Mouse (Mus musculus): Measurements from ENCODE around the gene Pip4k2a. TPM values are rescaled to one million over a fixed set of nuclear protein-coding genes. Genes with fewer than 3 reads are reported as not detected.
"Not testable (repeated sequence)": the region's sequence is repeated elsewhere in the genome, so short reads cannot be mapped to it uniquely, and the experiment has no call there.

Gene Pip4k2a
- polyA plus RNA-seq (2016; fragmentation: Nextera tagmentation; extraction: Ambion mirVana): 7.7 and 9.0 TPM in 2 replicates

DNA sequence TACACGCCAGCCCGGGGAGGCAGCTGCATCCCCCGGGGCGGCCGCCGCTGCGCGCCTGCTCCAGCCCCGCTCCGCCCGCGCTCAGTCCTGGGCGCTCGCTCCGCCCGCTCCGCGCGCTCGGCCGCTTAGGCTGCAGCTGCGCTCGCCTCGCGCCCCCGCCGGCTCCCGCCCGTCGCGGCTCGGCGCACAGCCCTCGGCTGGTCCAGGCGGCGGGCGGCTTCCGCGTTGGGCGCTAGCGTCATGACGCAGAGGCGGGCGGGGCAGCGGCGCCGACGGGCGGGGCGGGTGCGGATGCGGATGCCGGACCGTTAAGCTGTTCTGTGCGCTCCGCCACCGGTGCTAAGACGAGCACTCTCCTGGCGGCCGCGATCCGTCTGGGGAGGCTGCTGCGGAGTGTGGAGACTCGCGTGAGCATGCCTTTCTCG, at the start of gene Pip4k2a, which contains the start of gene 4930426L09Rik:
TSS of gene Pip4k2a (minus strand) at position 73 of the 425 bp plus-strand sequence.
TSS of gene 4930426L09Rik (plus strand) at position 290 of the 425 bp plus-strand sequence.
- Histone ChIP-seq H3K27me3 (ENCODE audit: insufficient read depth, poor library complexity, severe bottlenecking) (no peaks in the 10 kb centered on the region), H3K4me3 (peak within 1 kb of the TSS; percentile 84), H3K4me1 (replicated peaks) (peaks cover 30% of the 10 kb centered on the region), H3K27ac (peak within 1 kb of the TSS; percentile 92), H3K9me3 (no peaks in the 10 kb centered on the region), H3K36me3 (no peaks in the 10 kb centered on the region)
- peak; percentile 89 for DNase-seq (ENCODE audit: low spot score)
- WGBS: under 1% methylated on average over 66 of the region's 66 CpGs

DNA sequence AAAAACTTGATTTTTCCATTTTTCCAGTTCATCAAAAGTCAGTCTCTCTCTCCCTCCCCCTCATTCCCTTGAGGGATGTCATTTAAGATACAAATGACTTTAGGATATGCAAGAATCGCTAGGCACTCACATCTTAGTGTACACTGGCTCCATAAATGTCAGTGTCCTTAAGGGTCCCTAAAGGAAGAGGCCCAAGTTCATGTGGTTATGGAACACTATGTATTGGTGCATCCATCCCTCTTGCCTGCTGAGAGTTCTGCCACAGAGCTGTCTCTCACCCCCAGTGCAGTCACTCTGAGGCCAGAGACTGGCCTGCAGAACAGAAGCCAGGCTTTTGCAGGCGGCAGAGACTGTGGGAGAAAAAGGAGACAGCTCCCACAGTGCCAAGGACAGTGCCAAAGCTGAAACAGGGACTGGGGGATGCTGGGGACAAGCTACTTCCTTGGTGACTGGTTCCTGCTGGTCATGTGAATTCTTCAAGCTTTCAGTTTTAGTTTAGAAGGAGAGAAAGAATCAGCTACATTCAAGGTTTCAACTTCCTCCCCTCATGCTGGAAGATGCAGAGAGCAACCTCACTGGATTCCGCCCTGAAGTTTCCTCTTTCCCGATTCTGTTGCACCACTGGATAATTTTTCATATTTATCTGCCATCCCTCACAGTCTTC, 40.1 kb upstream of the Pip4k2a start:
- DNase-seq (ENCODE audit: low spot score): no peak
- H3K36me3 ChIP-seq: no peaks in the 10 kb centered on the region
- H3K4me1 ChIP-seq (replicated peaks): no peaks in the 10 kb centered on the region
- no peaks in the 10 kb centered on the region for H3K9me3 ChIP-seq
- 80% methylated on average over 4 of the region's 4 CpGs for WGBS
- H3K27ac ChIP-seq: no peak overlapping the region
- no peak overlapping the region for H3K4me3 ChIP-seq
- H3K27me3 ChIP-seq (ENCODE audit: insufficient read depth, poor library complexity, severe bottlenecking): no peaks in the 10 kb centered on the region

DNA sequence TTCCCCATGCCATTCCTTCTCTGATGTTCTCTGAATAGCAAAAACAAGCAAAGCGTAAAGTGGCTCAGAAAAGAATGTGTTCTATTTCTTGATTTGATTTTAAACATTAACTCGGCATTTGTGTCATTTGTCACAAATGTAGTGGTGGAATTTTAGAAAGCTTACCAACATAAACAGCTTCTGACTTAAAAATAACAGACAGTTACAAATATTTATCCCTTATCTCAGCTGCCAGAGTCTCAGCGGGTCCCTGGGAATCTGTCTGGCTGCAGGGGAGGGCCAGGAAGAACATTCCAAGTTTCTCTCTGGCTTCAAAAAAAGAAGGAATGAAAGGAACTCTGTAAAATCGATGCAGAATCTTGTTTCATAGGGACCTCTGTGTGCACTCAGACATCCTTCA, 39.5 kb upstream of the Pip4k2a start:
- H3K4me3 ChIP-seq: no peak overlapping the region
- H3K9me3 ChIP-seq: no peaks in the 10 kb centered on the region
- no peak overlapping the region for H3K27ac ChIP-seq
- no peaks in the 10 kb centered on the region for H3K4me1 ChIP-seq (replicated peaks)
- no peaks in the 10 kb centered on the region for H3K36me3 ChIP-seq
- WGBS: 71% methylated on average over 4 of the region's 4 CpGs
- no peak for DNase-seq (ENCODE audit: low spot score)
- H3K27me3 ChIP-seq (ENCODE audit: insufficient read depth, poor library complexity, severe bottlenecking): no peaks in the 10 kb centered on the region

DNA sequence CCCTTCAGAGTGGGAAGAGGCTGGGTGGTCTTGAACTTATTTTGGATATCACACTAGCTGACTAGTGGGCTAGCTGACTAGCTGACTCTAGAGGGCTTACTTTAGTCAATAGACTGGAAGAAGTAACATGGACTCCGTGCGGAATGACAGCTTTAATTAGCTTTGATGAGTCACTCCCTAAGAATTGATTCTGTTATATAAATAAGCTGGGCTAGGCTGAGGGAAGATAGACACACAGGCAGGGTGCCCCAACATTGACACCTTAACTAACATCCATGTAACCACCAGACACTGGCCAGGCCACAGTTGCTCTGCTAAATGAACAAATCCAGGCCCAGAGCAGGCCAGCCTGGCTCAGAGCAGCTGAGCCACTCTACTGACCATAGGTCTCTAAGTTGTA, 26.9 kb upstream of the Pip4k2a start:
- Histone ChIP-seq H3K4me1 (replicated peaks) (no peaks in the 10 kb centered on the region), H3K36me3 (no peaks in the 10 kb centered on the region), H3K4me3 (no peak overlapping the region), H3K27ac (no peak overlapping the region), H3K9me3 (no peaks in the 10 kb centered on the region), H3K27me3 (ENCODE audit: insufficient read depth, poor library complexity, severe bottlenecking) (no peaks in the 10 kb centered on the region)
- no peak for DNase-seq (ENCODE audit: low spot score)
- 82% methylated on average over 2 of the region's 2 CpGs for WGBS

DNA sequence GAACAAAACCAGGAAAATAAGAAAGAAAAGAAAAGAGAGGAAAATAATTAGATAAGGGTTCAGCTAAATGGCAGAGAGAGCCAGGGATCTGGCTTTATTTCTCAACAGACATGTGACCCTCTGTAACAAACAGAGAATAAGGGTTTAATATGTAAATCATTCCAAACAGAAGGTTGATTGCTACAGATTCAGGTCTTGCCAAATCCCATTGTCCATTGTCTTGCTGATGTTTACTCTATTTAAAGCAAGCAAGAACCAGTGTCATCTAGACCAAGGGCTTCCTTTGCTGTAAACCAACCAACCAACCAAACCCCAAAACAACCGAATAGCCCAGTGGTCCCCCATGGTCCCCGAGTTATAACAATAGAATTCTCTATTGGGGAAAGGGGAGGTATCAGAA, 20.1 kb upstream of the Pip4k2a start:
- WGBS: 68% methylated on average over 2 of the region's 2 CpGs
- no peak overlapping the region for H3K27ac ChIP-seq
- H3K27me3 ChIP-seq (ENCODE audit: insufficient read depth, poor library complexity, severe bottlenecking): no peaks in the 10 kb centered on the region
- no peak for DNase-seq (ENCODE audit: low spot score)
- H3K9me3 ChIP-seq: no peaks in the 10 kb centered on the region
- no peak overlapping the region for H3K4me3 ChIP-seq
- no peaks in the 10 kb centered on the region for H3K36me3 ChIP-seq
- no peaks in the 10 kb centered on the region for H3K4me1 ChIP-seq (replicated peaks)

DNA sequence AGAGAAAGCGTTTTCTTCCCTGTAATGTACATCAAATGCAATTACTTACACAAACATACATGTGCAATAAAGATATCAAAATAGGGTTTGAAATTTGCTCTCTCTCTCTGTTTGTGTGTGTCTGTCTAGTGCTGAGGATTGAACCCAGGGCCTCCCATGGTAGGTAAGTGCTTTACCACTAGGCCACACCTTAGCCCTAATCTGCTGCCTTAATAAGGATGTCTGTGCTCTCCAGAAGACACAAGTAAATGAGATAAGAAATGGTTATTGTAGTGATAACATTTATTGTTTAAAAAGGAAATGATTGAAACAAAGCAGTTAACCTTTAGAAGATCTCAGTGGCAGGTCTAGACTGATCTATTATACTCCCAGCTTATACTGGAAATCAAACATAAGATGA, 18.9 kb upstream of the Pip4k2a start:
- Histone ChIP-seq H3K36me3 (no peaks in the 10 kb centered on the region), H3K9me3 (no peaks in the 10 kb centered on the region)

DNA sequence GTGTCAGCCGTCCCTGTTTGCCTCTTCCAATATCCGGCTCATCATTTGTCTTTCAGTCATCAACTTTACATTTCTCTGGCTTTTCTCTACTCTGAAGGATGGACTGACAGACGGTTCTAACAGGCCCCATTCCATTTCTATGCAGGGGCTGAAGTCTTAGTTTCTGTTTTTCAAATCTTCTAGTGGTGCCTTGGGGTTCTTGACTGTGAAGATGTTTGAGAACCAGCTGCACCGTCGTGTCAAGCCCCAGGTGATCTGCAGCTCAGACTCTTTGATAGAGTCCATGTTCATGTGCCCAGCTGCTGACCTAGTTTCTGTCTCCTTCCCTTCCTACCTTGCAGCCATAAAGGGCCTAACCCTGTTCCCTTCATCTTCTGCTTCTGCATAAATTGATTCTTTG, 18.4 kb upstream of the Pip4k2a start:
- Histone ChIP-seq H3K4me1 (replicated peaks) (no peaks in the 10 kb centered on the region), H3K36me3 (no peaks in the 10 kb centered on the region), H3K4me3 (no peak overlapping the region), H3K9me3 (no peaks in the 10 kb centered on the region), H3K27me3 (ENCODE audit: insufficient read depth, poor library complexity, severe bottlenecking) (no peaks in the 10 kb centered on the region), H3K27ac (no peak overlapping the region)
- WGBS: 88% methylated on average over 5 of the region's 5 CpGs
- no peak for DNase-seq (ENCODE audit: low spot score)

More for the DNA sequence above, 18.9 kb upstream of the Pip4k2a start:
- H3K4me1 ChIP-seq (replicated peaks): no peaks in the 10 kb centered on the region
- H3K27me3 ChIP-seq (ENCODE audit: insufficient read depth, poor library complexity, severe bottlenecking): no peaks in the 10 kb centered on the region
- 85% methylated on average over 1 of the region's 1 CpGs for WGBS
- H3K27ac ChIP-seq: no peak overlapping the region
- no peak overlapping the region for H3K4me3 ChIP-seq
- DNase-seq (ENCODE audit: low spot score): no peak

DNA sequence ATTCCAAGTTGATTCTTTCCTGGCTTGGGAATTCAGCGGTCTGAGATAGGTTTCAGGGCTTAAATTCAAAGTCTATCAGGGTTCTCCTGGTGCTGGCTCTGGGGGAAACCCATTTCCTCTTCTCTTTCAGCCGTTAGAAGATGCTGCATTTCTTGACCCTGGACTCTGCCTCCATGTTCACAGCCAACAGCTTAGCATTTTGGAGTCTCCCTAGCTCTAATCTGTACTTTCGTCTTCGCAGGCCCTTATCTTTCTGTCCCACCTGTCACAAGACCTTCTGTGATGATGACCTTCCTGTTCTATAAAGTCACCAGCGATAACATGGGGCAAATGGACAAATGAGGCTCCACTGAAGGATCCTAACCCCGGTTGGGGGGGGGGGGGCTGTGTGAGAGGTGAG, 13.5 kb upstream of the Pip4k2a start:
- H3K4me3 ChIP-seq: no peak overlapping the region
- H3K27me3 ChIP-seq (ENCODE audit: insufficient read depth, poor library complexity, severe bottlenecking): no peaks in the 10 kb centered on the region
- 86% methylated on average over 6 of the region's 6 CpGs for WGBS
- no peak for DNase-seq (ENCODE audit: low spot score)
- no peaks in the 10 kb centered on the region for H3K36me3 ChIP-seq
- no peaks in the 10 kb centered on the region for H3K4me1 ChIP-seq (replicated peaks)
- H3K27ac ChIP-seq: no peak overlapping the region
- no peaks in the 10 kb centered on the region for H3K9me3 ChIP-seq

DNA sequence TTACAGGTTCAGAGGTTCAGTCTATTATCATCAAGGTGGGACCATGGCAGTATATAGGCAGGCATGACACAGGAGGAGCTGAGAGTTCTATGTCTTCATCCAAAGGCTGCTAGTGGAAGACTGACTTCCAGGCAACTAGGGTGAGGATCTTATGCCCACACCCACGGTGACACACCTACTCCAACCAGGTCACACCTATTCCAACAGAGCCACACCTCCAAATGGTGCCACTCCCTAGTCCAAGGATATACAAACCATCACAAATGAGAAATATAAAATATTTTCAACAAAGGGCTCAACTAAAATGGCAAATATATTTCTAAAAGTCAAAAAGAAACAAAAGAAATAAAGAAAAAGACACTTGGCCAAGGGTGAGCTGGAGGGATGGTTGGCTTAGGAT, 12.6 kb upstream of the Pip4k2a start:
- not testable (repeated sequence) for H3K27ac ChIP-seq; H3K9me3 ChIP-seq; H3K36me3 ChIP-seq; H3K27me3 ChIP-seq (ENCODE audit: insufficient read depth, poor library complexity, severe bottlenecking); H3K4me3 ChIP-seq; DNase-seq (ENCODE audit: low spot score); H3K4me1 ChIP-seq (replicated peaks)
- 78% methylated on average over 1 of the region's 1 CpGs for WGBS

DNA sequence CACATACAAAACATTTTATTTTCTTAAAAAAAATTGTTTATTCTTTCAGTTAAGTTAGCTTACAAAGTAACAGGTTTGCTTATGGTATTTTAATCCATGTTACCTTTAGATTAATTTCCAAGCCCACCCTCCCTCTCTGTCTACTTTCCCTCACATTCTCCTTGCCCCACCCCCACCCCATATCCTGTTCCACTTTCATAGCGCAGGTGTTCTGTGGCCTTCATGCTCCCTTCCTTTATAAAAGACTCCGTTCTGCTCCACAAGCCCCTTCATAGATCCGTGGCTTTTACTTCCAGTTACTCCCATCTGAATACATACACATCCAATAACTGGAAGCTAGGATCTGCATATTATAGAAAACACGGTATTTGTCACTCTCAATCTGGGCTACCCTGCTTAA, 9.7 kb upstream of the Pip4k2a start:
- Histone ChIP-seq H3K9me3 (no peaks in the 10 kb centered on the region), H3K36me3 (no peaks in the 10 kb centered on the region), H3K4me1 (replicated peaks) (no peaks in the 10 kb centered on the region), H3K27ac (no peak overlapping the region), H3K4me3 (no peak overlapping the region), H3K27me3 (ENCODE audit: insufficient read depth, poor library complexity, severe bottlenecking) (no peaks in the 10 kb centered on the region)
- no peak for DNase-seq (ENCODE audit: low spot score)
- 82% methylated on average over 4 of the region's 4 CpGs for WGBS

DNA sequence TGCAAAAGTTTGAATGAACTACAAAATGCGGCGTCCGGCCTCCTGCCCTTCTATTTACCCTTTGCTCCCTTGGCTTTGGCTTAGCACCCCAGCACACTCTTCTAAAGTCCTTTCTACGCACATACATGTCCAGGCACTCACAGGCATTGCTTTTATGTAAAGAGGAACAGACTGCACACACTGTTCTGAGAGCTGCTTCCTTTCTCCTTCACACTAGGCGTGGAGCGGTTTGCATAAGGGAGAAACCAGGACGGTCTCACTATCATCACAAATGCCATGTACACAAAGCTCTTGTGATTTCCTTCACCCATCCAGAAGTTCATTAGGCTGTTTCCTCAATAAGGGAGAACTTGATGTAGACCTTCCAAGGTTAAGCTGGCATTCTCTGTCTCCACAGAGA, 8.2 kb upstream of the Pip4k2a start:
- Histone ChIP-seq H3K27me3 (ENCODE audit: insufficient read depth, poor library complexity, severe bottlenecking) (no peaks in the 10 kb centered on the region), H3K9me3 (no peaks in the 10 kb centered on the region), H3K4me3 (no peak overlapping the region), H3K4me1 (replicated peaks) (no peaks in the 10 kb centered on the region), H3K27ac (no peak overlapping the region), H3K36me3 (no peaks in the 10 kb centered on the region)
- DNase-seq (ENCODE audit: low spot score): no peak
- 79% methylated on average over 7 of the region's 7 CpGs for WGBS

DNA sequence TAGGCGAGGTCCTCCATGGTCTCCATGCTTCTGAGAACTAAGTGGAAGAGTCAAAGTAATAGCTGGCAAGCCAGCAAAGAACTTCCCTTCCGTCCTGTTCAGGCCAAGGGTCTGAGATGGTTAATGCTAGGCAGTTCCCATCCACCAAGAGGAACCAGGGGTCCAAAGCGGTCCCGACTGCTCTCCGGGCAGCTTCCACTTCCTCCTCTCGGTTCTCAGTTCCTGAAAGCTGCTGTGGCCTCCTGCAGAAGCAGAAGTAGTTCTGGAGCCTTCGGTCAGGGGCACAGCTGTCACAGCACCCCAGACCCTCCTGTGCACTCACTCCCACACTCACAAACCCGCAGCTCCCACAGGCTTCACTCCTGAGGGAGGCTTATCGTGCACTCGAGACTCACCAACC, 6.9 kb upstream of the Pip4k2a start:
- H3K27me3 ChIP-seq (ENCODE audit: insufficient read depth, poor library complexity, severe bottlenecking): no peaks in the 10 kb centered on the region
- H3K36me3 ChIP-seq: no peaks in the 10 kb centered on the region
- DNase-seq (ENCODE audit: low spot score): no peak
- H3K27ac ChIP-seq: no peak overlapping the region
- H3K9me3 ChIP-seq: no peaks in the 10 kb centered on the region
- 73% methylated on average over 10 of the region's 10 CpGs for WGBS
- no peaks in the 10 kb centered on the region for H3K4me1 ChIP-seq (replicated peaks)
- H3K4me3 ChIP-seq: no peak overlapping the region

DNA sequence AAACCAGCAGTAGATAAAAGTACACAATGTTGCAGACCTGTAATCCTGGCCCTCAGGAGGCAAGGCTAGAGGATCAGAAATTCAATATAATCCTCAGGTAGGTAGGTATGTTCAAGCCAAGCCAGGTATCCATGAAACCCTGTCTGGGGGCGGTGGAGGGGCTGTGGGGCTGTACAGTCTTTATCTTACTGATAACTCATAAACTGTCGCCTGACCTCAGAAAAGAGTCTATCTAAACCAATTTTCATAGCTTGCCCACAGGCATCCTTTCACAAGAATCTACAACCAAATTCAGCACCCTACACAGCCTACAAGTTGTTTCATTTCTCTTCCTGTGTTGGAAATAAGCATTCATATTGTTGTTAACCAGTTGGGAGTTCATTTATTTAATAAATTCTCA, 1.5 kb upstream of the Pip4k2a start:
- Histone ChIP-seq H3K27me3 (ENCODE audit: insufficient read depth, poor library complexity, severe bottlenecking) (no peaks in the 10 kb centered on the region), H3K4me3 (no peak overlapping the region), H3K36me3 (no peaks in the 10 kb centered on the region), H3K27ac (no peak overlapping the region), H3K4me1 (replicated peaks) (peaks cover 30% of the 10 kb centered on the region), H3K9me3 (no peaks in the 10 kb centered on the region)
- 92% methylated on average over 2 of the region's 2 CpGs for WGBS
- no peak for DNase-seq (ENCODE audit: low spot score)

All from hindbrain, embryonic 10.5 days (tissue).